Mouse (Mus musculus) liver, postnatal 0 days (tissue): Measurements from ENCODE around the gene Celf2.

Source experiments
- CTCF ChIP-seq: sonication (generic); IDR thresholded peaks from 2 replicates; pipeline ENCODE4 v1.5.1; 2016; ENCODE audit warnings: antibody characterized with exemption, low read depth
- EP300 ChIP-seq: IDR thresholded peaks from 2 replicates; pipeline ENCODE4 v1.6.1; 2016; ENCODE audit warnings: antibody characterized with exemption, low read depth, mild to moderate bottlenecking

- no peak for TF ChIP-seq CTCF
- TF ChIP-seq EP300, result no peak
These were observed 397.1 kb downstream of the Celf2 start for GRCm38 (mm10) chr2:7112156-7112813.
